Mouse (Mus musculus): ENCODE measurements around the gene Slc38a4.

DNA sequence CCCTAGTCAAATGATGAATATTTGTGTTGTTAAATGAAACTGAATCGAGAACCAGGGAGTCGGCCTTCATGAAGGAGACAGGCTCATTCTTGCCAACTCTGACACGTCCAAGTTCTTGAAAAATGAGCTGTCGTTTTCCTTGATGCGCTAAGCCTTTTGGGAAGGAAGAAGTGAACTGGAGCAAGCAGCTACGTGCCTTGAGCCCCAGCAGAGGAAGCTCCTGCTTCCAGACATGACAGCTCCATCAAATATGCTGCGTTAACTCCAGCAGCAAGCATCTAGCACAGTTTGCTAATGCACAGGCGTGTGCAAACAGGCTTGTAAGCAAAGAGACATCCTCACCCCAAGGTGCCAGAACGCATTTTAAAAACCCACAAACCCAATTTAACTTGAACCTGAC, 80.6 kb downstream of the Slc38a4 start:
- TF ChIP-seq CTCF (IDR thresholded peaks at IDR 0.05; ENCODE audit: low read depth, low read length) (no peak), EP300 (IDR thresholded peaks at IDR 0.05; ENCODE audit: insufficient read depth, low read depth, low read length) (no peak), POLR2A (IDR thresholded peaks at IDR 0.05; ENCODE audit: insufficient read depth, low read length) (no peak)

Data from ES-Bruce4 (cell line).